In the genomic region with DNA sequence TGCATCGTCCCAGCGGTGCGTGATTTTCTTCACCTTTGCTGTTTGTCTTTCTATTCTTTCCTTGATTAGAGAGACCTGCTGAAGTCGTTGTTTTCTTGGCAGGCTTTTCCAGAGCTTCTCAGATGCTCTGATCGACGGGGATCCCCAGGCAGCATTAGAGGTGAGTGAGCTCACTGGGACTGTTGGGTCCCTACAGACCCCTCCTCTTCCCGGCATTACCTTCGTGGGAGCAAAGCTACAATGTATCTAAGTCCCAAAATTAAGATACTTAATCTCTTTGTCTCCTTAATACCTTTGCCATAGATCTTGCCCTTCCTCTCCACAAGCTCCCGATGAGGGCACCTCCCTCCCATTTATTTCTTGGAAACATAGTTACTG, we compare ENCODE assay signal across 8 mouse cellular contexts. TPM values are rescaled to one million over a fixed set of nuclear protein-coding genes. Genes with fewer than 3 reads are reported as not detected.
DNase-seq lines count a peak whose midpoint lies in the region; ATAC-seq and TF ChIP-seq lines count a peak whose summit lies in the region.

No protein-coding gene starts in this region.

- under 1% methylated on average over 9 of the region's 9 CpGs for WGBS in thymus, adult 2 months
- under 1% methylated on average over 9 of the region's 9 CpGs for WGBS in limb, embryonic 15.5 days

- no peaks in the 10 kb centered on the region for H3K27me3 ChIP-seq in thymus, adult 2 months (ENCODE audit: control insufficient read depth, insufficient read depth, low read length)
- H3K27me3 ChIP-seq in limb, embryonic 15.5 days = no peaks in the 10 kb centered on the region

- peaks cover 8% of the 10 kb centered on the region for H3K36me3 ChIP-seq in thymus, adult 2 months (ENCODE audit: control insufficient read depth, insufficient read depth, low read length)
- H3K36me3 ChIP-seq in limb, embryonic 15.5 days = no peaks in the 10 kb centered on the region; the same call in 1 of the 2 replicates

- peak; percentile 22 for ATAC-seq in frontal cortex, adult (ENCODE audit: low TSS enrichment)
- no peak for ATAC-seq in limb, embryonic 15.5 days (ENCODE audit: insufficient number of reproducible peaks, low FRiP score, low TSS enrichment, low read depth)

- peak overlapping the region; percentile 32; the same call in 1 of the 2 replicates for H3K27ac ChIP-seq in thymus, adult 2 months (ENCODE audit: control insufficient read depth, insufficient read depth, low read length)
- H3K27ac ChIP-seq in limb, embryonic 15.5 days = peak overlapping the region; percentile 99

- H3K9me3 ChIP-seq in limb, embryonic 15.5 days = no peaks in the 10 kb centered on the region

- no peak for TF ChIP-seq CTCF in thymus, adult 2 months (IDR thresholded peaks at IDR 0.05; ENCODE audit: borderline replicate concordance, control insufficient read depth, extremely low read depth, insufficient read depth, low read length, poor library complexity)

- DNase-seq in frontal cortex, postnatal 25 days (ENCODE audit: low spot score in 2 of 2) = no peak
- DNase-seq in thymus, adult 2 months = no peak
- no peak for DNase-seq in thymus, postnatal 0 days (ENCODE audit: low spot score)
- no peak for DNase-seq in right cerebral cortex, postnatal 4 days
- DNase-seq in cerebellum, adult 8-10 months = no peak
- DNase-seq in thymus, postnatal 25 days = no peak

- peak overlapping the region; percentile 66 for H3K4me2 ChIP-seq in limb, embryonic 15.5 days

- H3K9ac ChIP-seq in limb, embryonic 15.5 days = peak overlapping the region; percentile 50

- peaks cover 6% of the 10 kb centered on the region for H3K4me1 ChIP-seq in thymus, adult 2 months (replicated peaks; ENCODE audit: control insufficient read depth, insufficient read depth, low read length)
- H3K4me1 ChIP-seq in limb, embryonic 15.5 days = peaks cover 16% of the 10 kb centered on the region

- TF ChIP-seq POLR2A in thymus, adult 2 months (IDR thresholded peaks at IDR 0.05; ENCODE audit: control insufficient read depth, extremely low read depth, insufficient read depth, low read length, poor library complexity) = no peak

- peak overlapping the region; percentile 65 for H3K4me3 ChIP-seq in thymus, adult 2 months (ENCODE audit: control insufficient read depth, insufficient read depth, low read length)
- peak overlapping the region; percentile 55 for H3K4me3 ChIP-seq in limb, embryonic 15.5 days

RNA-seq across cellular contexts. Expression of a gene that starts 0.3 kb away (rescaled TPM):
- 6.2 and 10.2 TPM in 2 replicates for polyA plus RNA-seq in thymus, adult 2 months (2012; rRNA removed)
- 130 and 131 TPM in 2 replicates for polyA plus RNA-seq in thymus, postnatal 0 days (2015; fragmentation: Nextera tagmentation; extraction: Ambion mirVana)
- 105 and 108 TPM in 2 replicates for polyA plus RNA-seq in limb, embryonic 15.5 days (2015; fragmentation: Nextera tagmentation; extraction: Ambion mirVana)
